Mouse (Mus musculus) stomach, postnatal 0 days (tissue): ENCODE data around the gene Arid3a. TPM values are rescaled to one million over a fixed set of nuclear protein-coding genes. Genes with fewer than 3 reads are reported as not detected.

ENCODE experiments used
- ATAC-seq: fragments of 200-750 bp; cut with Nextera tagmentation; 2 replicates; pipeline ENCODE4 v1.8.0; 2017; ENCODE audit not compliant: low FRiP score, low TSS enrichment
- DNase-seq: peaks from one replicate; pipeline ENCODE4 v3.0.0-alpha.2; 2016; ENCODE audit warnings: low spot score
- H3K27ac ChIP-seq: fragments of 300-500 bp; sonication (generic); replicated peaks from 2 replicates; pipeline ENCODE4 v1.5.1; 2014; ENCODE audit warnings: mild to moderate bottlenecking, control low read depth
- H3K27me3 ChIP-seq: fragments of 300-500 bp; sonication (generic); 2 replicates; pipeline ENCODE4 v1.6.1; 2014; ENCODE audit warnings: low read length; ENCODE audit not compliant: control insufficient read depth, insufficient read depth
- H3K36me3 ChIP-seq: fragments of 300-500 bp; sonication (generic); 2 replicates; pipeline ENCODE4 v1.6.1; 2014; ENCODE audit warnings: low read length, mixed read lengths; ENCODE audit not compliant: control insufficient read depth, insufficient read depth
- H3K4me1 ChIP-seq: fragments of 300-500 bp; sonication (generic); replicated peaks from 2 replicates; pipeline ENCODE4 v1.6.1; 2014; ENCODE audit warnings: antibody characterized with exemption; ENCODE audit not compliant: control insufficient read depth, insufficient read depth
- H3K4me2 ChIP-seq: fragments of 300-500 bp; sonication (generic); replicated peaks from 2 replicates; pipeline ENCODE4 v1.6.1; 2014; ENCODE audit warnings: low read depth, mild to moderate bottlenecking, control low read depth, moderate library complexity
- H3K4me3 ChIP-seq: fragments of 300-500 bp; sonication (generic); 2 replicates; pipeline ENCODE4 v1.5.1; 2014; ENCODE audit warnings: low read depth, low read length, control low read depth
- H3K9ac ChIP-seq: fragments of 300-500 bp; sonication (generic); 2 replicates; pipeline ENCODE4 v1.6.1; 2014; ENCODE audit warnings: mild to moderate bottlenecking, low read length, control low read depth, mixed read lengths
- H3K9me3 ChIP-seq: fragments of 300-500 bp; sonication (generic); 2 replicates; pipeline ENCODE4 v1.6.1; 2016; ENCODE audit warnings: low read length; ENCODE audit not compliant: control insufficient read depth
- CTCF ChIP-seq: IDR thresholded peaks from 2 replicates; pipeline ENCODE4 v1.5.1; 2016; ENCODE audit warnings: antibody characterized with exemption, low read depth, mild to moderate bottlenecking, moderate library complexity
- EP300 ChIP-seq: optimal IDR thresholded peaks from 2 replicates; pipeline ENCODE3; 2016; ENCODE audit warnings: antibody characterized with exemption
- WGBS: fragments of 180-500 bp; shearing (Covaris S2); extraction: QIAGEN DNeasy Blood & Tissue Kit; methylation state at CpG from one replicate; pipeline ENCODE4 v1.1.7; 2014; 5-methylcytosine and 5-hydroxymethylcytosine counted together
- polyA plus RNA-seq: library from polyadenylated mRNA; unstranded; fragments of >200 nt; fragmentation: Nextera tagmentation; extraction: Ambion mirVana; gene quantifications from 2 replicates; pipeline ENCODE4 v1.2.1, GENCODE M21; 2015

Arid3a gene
- polyA plus RNA-seq, 1 experiment from 2014 or later, result 3.5 TPM

GRCm38 (mm10) chr10:79968181-79968580, 41.3 kb downstream of the Arid3a start:
- Histone ChIP-seq H3K27me3 (no peaks in the 10 kb centered on the region), H3K9me3 (no peaks in the 10 kb centered on the region), H3K4me3 (no peak overlapping the region), H3K9ac (no peak overlapping the region), H3K27ac (no peak overlapping the region), H3K36me3 (peaks cover 15% of the 10 kb centered on the region), H3K4me2 (no peak overlapping the region), H3K4me1 (no peaks in the 10 kb centered on the region)
- ATAC-seq, result no peak
- 65% methylated on average over 1 of the region's 1 CpGs for WGBS
- no peak for DNase-seq
- no peak for TF ChIP-seq CTCF
- no peak for TF ChIP-seq EP300

- Histone ChIP-seq H3K27me3 (no peaks in the 10 kb centered on the region), H3K9ac (no peak overlapping the region), H3K9me3 (no peaks in the 10 kb centered on the region), H3K4me2 (no peak overlapping the region), H3K27ac (no peak overlapping the region), H3K4me1 (no peaks in the 10 kb centered on the region), H3K36me3 (peaks cover 15% of the 10 kb centered on the region), H3K4me3 (no peak overlapping the region)
- WGBS, result 17% methylated on average over 3 of the region's 3 CpGs
- no peak for DNase-seq
- TF ChIP-seq EP300 (no peak), CTCF (peak; percentile 32; the same call in 1 of the 2 replicates)
- ATAC-seq, result no peak
These were observed 42.3 kb downstream of the Arid3a start for GRCm38 (mm10) chr10:79969124-79969568.

- ATAC-seq (peak; percentile 11; the same call in 1 of the 2 replicates), DNase-seq (no peak)
- Histone ChIP-seq H3K36me3 (peaks cover 16% of the 10 kb centered on the region), H3K9me3 (no peaks in the 10 kb centered on the region), H3K4me3 (peak within 1 kb of the TSS; percentile 36), H3K4me1 (no peaks in the 10 kb centered on the region), H3K9ac (peak within 1 kb of the TSS; percentile 47), H3K27ac (no peak within 1 kb of the TSS), H3K27me3 (no peaks in the 10 kb centered on the region), H3K4me2 (peak within 1 kb of the TSS; percentile 64)
- TF ChIP-seq CTCF (no peak), EP300 (no peak)
- 6% methylated on average over 38 of the region's 47 CpGs for WGBS
These were observed 43.8 kb downstream of the Arid3a start, which contains the start of gene Grin3b for GRCm38 (mm10) chr10:79970415-79971182. Gene Grin3b, plus strand, starts transcription at chr10:79970715.

GRCm38 (mm10) chr10:79971183-79971497, 44.3 kb downstream of the Arid3a start:
- 4% methylated on average over 21 of the region's 21 CpGs for WGBS
- no peak for TF ChIP-seq EP300
- TF ChIP-seq CTCF, result no peak
- H3K27ac ChIP-seq, result no peak overlapping the region
- H3K4me3 ChIP-seq, result peak overlapping the region; percentile 36
- no peak for ATAC-seq
- no peak for DNase-seq
- H3K4me2 ChIP-seq, result peak overlapping the region; percentile 64
- peak overlapping the region; percentile 47 for H3K9ac ChIP-seq
- H3K36me3 ChIP-seq, result peaks cover 16% of the 10 kb centered on the region
- H3K27me3 ChIP-seq, result no peaks in the 10 kb centered on the region
- no peaks in the 10 kb centered on the region for H3K9me3 ChIP-seq
- H3K4me1 ChIP-seq, result no peaks in the 10 kb centered on the region

- H3K27me3 ChIP-seq, result no peaks in the 10 kb centered on the region
- no peak overlapping the region for H3K27ac ChIP-seq
- TF ChIP-seq CTCF (no peak), EP300 (no peak)
- ATAC-seq (no peak), DNase-seq (no peak)
- no peaks in the 10 kb centered on the region for H3K4me1 ChIP-seq
- peaks cover 25% of the 10 kb centered on the region for H3K36me3 ChIP-seq
- no peak overlapping the region for H3K4me3 ChIP-seq
- H3K9me3 ChIP-seq, result no peaks in the 10 kb centered on the region
- 56% methylated on average over 13 of the region's 14 CpGs for WGBS
- no peak overlapping the region for H3K9ac ChIP-seq
- no peak overlapping the region for H3K4me2 ChIP-seq
These were observed 46.0 kb downstream of the Arid3a start for GRCm38 (mm10) chr10:79972831-79973230.

GRCm38 (mm10) chr10:79974087-79974486, 47.2 kb downstream of the Arid3a start:
- no peaks in the 10 kb centered on the region for H3K4me1 ChIP-seq
- ATAC-seq, result no peak
- WGBS, result 91% methylated on average over 21 of the region's 21 CpGs
- DNase-seq, result no peak
- H3K36me3 ChIP-seq, result peaks cover 30% of the 10 kb centered on the region
- no peak for TF ChIP-seq CTCF
- TF ChIP-seq EP300, result no peak
- no peak overlapping the region for H3K27ac ChIP-seq
- no peaks in the 10 kb centered on the region for H3K27me3 ChIP-seq
- no peak overlapping the region for H3K9ac ChIP-seq
- H3K4me3 ChIP-seq, result no peak overlapping the region
- no peaks in the 10 kb centered on the region for H3K9me3 ChIP-seq
- no peak overlapping the region for H3K4me2 ChIP-seq
